Mouse (Mus musculus) retina, embryonic 14.5 days (tissue): Measurements from ENCODE around the gene Pagr1b.
A peak's percentile ranks its signal among the peaks of the same experiment; 100 is the strongest.

ENCODE experiments used
- DNase-seq: peaks from one replicate; pipeline ENCODE4 v3.0.0-alpha.2; 2015; ENCODE audit warnings: low spot score

Pagr1b gene

GRCm38 (mm10) chr7:127016481-127016485 lies at the start of gene Pagr1b:
Pagr1b (minus strand) TSS chr7:127016484.
- no peak for DNase-seq

- DNase-seq, result no peak
Observed at GRCm38 (mm10) chr7:127065538-127065937, 49.3 kb upstream of the Pagr1b start.

GRCm38 (mm10) chr7:127055026-127055585 lies 38.8 kb upstream of the Pagr1b start:
- DNase-seq, result no peak

GRCm38 (mm10) chr7:127041851-127042672 lies 25.8 kb upstream of the Pagr1b start, which contains the start of gene Kif22:
Kif22 (minus strand) TSS chr7:127042471.
- peak; percentile 94 for DNase-seq

- DNase-seq, result no peak
Observed at GRCm38 (mm10) chr7:127031244-127031643, 15.0 kb upstream of the Pagr1b start.

- no peak for DNase-seq
Observed at GRCm38 (mm10) chr7:127030172-127030571, 13.9 kb upstream of the Pagr1b start.

- no peak for DNase-seq
Observed at GRCm38 (mm10) chr7:127027885-127028284, 11.6 kb upstream of the Pagr1b start.

GRCm38 (mm10) chr7:127026984-127027726 lies 10.9 kb upstream of the Pagr1b start, which contains the start of gene Maz:
Maz (minus strand) TSS chr7:127027037.
- peak; percentile 100 for DNase-seq

- peak; percentile 82 for DNase-seq
Observed at GRCm38 (mm10) chr7:127026616-127026983, 10.3 kb upstream of the Pagr1b start.

GRCm38 (mm10) chr7:127026161-127026600 lies 9.9 kb upstream of the Pagr1b start:
- peak; percentile 73 for DNase-seq

- peak; percentile 50 for DNase-seq
Observed at GRCm38 (mm10) chr7:127025556-127026160, 9.4 kb upstream of the Pagr1b start.

- DNase-seq, result peak; percentile 77
Observed at GRCm38 (mm10) chr7:127024755-127025555, 8.7 kb upstream of the Pagr1b start.

GRCm38 (mm10) chr7:127023896-127024690 lies 7.8 kb upstream of the Pagr1b start:
- no peak for DNase-seq

GRCm38 (mm10) chr7:127023272-127023691 lies 7.0 kb upstream of the Pagr1b start:
- no peak for DNase-seq

- no peak for DNase-seq
Observed at GRCm38 (mm10) chr7:127022528-127023271, 6.4 kb upstream of the Pagr1b start.

GRCm38 (mm10) chr7:127021563-127022527 lies 5.6 kb upstream of the Pagr1b start:
- peak; percentile 49 for DNase-seq

GRCm38 (mm10) chr7:127020901-127021562 lies 4.7 kb upstream of the Pagr1b start, which contains the start of the genes Gm42742 and Prrt2:
Gm42742 (minus strand) TSS chr7:127021097.
Prrt2 (minus strand) TSS chr7:127021211.
- peak; percentile 54 for DNase-seq

GRCm38 (mm10) chr7:127020491-127020890 lies 4.2 kb upstream of the Pagr1b start:
- DNase-seq, result no peak

- DNase-seq, result no peak
Observed at GRCm38 (mm10) chr7:127020031-127020430, 3.7 kb upstream of the Pagr1b start.
